Mouse (Mus musculus) left cerebral cortex, postnatal 25 days (tissue): ENCODE measurements around the gene Tmem128. TPM values are rescaled to one million over a fixed set of nuclear protein-coding genes. Genes with fewer than 3 reads are reported as not detected.
A peak's percentile ranks its signal among the peaks of the same experiment; 100 is the strongest.

ENCODE experiments used
- DNase-seq, 2 experiments: peaks; one replicate each; pipeline ENCODE4 v3.0.0; 2022; ENCODE audit warnings: low spot score in 2 of 2, mixed read lengths in 1 of 2
- intact Hi-C: fragments of 180-260 bp; cut with DNase I; formaldehyde crosslinking; loops from one replicate; pipeline ENCODE4 v1.15.1; 2025
- total RNA-seq, 2 experiments: library from RNA; stranded (reverse); gene quantifications; 2 replicates each; pipeline ENCODE4 v1.2.3; 2021

Gene Tmem128
- 10 to 100 TPM; 35.8 to 37.4 TPM for total RNA-seq

DNA sequence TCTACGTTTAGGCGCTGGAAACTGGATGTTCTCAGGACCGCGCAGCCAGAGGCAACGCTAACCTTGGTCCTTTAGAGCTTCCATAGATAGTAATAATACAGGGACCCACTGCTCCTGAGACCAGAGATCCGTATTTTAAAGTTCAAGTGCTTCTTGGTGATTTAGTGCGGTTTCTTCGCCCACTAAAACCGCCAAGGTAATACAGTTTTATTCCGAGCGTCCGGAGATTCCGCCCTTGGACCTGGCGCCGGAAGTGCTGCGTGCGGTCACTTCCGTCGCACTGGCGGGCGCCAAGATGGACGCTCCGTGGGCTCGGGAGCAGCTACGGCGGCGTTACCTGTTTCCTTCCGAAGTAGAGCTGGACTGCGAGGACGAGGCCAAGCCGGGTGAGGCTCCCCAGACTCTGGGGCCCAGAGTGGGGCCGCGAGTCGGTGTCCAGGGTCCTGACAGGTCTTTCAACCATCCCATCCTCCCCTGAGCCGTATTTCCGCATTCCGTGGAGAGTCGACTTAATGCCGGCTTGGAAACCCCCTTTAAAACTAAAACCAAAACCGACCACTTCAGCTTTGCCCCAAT lies at the start of gene Tmem128:
Gene Tmem128, plus strand, starts transcription at position 79 of the 576 bp plus-strand sequence.
- intact Hi-C loops: no loop called here
- peak; percentile 70 to 83 for DNase-seq

DNA sequence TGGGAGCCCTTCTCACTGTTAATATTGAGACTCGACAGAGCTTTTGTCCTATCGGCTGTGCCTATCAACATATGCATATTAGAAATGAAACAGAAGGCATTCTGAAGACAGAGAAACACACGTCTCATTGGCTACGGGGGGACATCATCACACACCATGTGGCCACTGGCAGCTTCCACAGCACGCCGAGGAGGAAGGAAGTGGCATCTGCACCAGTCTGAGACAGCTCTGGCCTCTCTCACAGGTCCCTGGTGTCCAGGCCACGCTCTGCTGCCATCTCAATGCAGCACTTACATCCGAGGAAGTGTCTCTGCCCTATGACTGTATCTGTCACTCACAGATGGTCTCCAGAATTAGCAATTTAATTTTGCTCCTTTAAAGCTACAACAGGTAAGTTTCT lies 48.3 kb upstream of the Tmem128 start:
- intact Hi-C loops: no loop called here
- DNase-seq: no peak

DNA sequence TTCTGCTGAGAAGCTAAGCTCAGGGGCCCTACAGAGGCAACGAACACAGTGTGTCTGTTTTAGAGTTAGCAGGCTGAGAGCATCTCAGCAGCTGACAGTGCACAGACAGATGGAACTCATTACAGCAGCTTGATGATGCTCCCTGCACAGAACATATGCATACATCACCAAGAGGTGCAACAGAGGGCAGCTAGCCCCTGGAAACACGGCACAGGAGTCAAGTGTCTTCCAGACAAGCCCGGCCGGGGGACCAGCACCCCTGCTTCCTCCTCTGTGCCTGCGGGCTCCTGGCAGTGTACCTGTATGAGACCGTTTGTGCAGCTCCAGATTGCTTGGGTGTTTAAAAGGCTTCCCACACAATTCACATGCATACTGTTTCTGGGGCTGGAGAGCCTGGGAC lies 47.0 kb upstream of the Tmem128 start:
- intact Hi-C loops: no loop called here
- no peak for DNase-seq

DNA sequence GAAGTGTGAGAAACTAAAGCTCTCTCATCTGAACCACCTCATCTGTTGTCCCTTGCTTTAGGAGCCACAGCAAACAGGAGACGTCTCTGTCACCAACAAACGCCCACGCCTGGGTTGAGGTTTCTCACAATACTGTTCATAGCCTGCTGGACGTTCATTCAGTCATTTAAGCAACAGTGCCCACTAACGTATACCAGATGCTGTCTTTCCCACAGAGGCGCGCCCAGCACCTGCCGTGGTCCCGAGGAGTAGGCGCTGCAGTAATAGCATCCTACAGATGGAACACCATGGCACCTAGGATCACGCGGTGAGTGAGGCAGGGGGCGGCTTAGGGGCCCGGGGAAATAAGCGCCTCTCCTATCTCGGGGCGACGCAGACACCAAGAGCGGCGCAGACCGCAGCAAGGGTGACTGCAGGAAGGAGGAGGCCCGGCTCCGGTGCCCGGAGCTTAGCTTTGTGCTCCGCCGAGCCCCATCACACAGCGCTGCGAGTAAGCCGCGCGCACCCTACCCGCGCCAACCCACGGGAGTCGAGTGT lies 40.1 kb upstream of the Tmem128 start:
- peak in 1 of 2 experiments; percentile 64 for DNase-seq
- intact Hi-C loops: no loop called here

DNA sequence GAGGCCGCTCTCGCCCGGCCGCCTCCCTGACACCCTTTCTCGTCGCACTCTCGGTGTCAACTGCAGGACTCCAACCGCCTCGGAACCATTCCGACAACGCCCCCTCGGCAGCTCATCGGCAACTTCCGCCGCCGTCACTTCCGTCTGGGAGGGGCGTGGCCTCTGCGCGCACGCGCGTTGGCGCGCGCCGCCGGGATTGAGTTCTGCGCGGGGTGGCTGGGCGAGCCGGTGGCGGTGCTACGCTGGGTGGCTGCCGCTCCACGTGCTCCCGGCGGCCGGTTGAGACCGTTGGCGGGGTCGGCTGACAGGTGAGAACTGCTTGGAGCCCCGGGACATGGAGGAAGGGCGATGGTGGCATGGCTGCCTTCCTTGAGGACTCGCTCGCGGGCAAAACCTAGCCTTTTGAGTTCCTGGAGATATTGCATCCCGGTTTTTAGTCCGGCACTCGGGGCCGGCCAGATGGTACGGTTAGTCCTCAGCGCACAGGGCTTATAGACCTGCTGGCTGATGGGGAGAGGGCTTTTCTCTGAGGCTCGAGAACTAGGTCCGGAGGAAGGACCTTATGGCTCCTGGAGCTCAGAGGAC lies 39.6 kb upstream of the Tmem128 start, which contains the start of the genes Zbtb49 and Lyar:
Gene Zbtb49, minus strand, starts transcription at position 130 of the 585 bp plus-strand sequence.
Gene Lyar, plus strand, starts transcription at position 143 of the 585 bp plus-strand sequence.
- intact Hi-C loops: no loop called here
- peak; percentile 95 for DNase-seq

DNA sequence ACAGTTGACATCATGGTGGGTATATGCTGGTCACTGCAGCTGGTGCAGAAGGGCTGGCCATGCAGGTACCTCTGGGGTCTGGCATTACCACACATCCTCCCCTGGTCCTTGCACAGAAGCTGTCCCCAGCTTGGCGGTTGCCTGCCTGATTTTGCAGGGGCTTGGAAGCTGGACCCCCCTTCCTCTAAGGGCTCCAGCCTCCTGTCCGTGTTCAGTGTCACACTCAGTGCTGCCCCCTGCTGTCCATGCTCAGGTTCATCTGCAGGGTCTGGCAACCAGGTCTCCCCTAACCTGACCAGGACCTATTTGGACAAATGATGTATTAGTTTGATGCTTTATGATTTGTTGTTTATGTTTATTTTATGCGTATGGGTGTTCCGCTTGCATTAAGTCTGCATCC lies 24.6 kb upstream of the Tmem128 start:
- DNase-seq: peak in 1 of 2 experiments; percentile 24
- intact Hi-C loops: no loop called here

DNA sequence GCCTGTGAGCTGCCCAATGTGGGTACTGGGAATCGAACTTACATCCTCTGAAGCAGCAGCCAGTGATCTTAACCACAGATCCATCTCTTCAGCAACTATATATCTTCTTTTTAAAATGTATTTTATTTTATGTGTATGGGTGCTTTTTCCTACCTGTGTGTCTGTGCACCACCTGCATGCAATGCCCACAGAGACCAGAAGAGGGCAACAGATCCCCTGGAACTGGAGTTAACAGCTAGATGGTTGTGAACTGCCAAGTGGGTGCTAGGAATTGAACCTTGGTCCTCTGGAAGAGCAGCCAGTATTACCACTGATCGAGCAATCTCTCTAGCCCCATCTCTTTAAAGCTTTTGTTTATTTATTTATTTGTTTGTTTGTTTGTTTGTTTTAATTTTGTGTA lies 23.4 kb upstream of the Tmem128 start:
- intact Hi-C loops: no loop called here
- no peak for DNase-seq

DNA sequence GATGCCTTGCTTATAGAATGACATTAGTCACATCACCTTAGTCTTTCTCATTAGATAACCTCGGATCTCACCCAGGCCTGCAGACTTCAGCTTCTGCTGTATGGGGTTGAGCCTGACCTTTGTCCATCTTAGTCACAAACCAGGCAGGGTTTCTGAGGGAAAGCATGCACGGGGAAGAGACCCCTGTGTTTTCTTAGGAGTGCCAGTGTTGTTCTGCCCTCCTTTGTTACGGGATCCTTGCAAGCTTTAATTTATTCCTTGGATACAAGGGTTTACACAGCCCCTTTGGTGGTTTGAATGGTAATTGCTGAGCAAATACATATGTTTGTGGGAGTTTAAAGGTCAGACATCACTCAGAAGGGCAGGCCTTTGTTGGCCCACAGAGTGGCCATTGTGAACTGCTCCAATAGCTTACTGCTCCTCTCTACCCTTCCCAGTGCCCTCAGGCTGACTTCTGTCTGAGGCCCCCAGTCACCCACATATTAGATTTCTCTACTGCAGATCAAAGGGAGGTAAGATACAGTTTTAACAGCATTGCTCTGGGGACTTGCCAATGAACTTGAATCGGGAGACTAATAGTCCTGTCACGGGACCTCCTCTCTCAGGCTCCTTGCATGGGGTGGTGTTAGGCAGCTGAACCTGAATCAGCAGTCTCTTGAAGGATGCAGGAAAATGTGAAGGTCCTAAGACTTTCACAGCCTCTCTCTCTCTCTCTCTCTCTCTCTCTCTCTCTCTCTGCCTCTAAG lies 19.1 kb upstream of the Tmem128 start:
- intact Hi-C loops: no loop called here

DNA sequence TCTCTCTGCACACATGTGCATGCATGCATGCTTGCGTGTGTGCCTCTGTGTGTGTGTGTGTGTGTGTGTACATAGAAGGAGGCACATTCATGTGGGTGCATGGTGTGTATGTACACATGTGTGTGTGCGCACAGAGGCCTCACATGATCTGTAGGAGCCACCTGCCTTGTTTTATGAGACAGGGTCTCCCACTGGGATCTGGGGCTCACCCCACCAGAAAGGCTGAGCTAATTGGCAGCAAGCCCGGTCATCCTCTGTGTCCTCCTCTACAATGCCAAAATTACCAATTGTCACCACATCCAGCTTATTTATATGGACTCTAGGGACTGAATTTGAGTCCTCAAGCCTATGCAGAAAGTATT lies 18.5 kb upstream of the Tmem128 start:
- DNase-seq: no peak
- intact Hi-C loops: no loop called here

More for the DNA sequence above, 19.1 kb upstream of the Tmem128 start:
- no peak for DNase-seq

DNA sequence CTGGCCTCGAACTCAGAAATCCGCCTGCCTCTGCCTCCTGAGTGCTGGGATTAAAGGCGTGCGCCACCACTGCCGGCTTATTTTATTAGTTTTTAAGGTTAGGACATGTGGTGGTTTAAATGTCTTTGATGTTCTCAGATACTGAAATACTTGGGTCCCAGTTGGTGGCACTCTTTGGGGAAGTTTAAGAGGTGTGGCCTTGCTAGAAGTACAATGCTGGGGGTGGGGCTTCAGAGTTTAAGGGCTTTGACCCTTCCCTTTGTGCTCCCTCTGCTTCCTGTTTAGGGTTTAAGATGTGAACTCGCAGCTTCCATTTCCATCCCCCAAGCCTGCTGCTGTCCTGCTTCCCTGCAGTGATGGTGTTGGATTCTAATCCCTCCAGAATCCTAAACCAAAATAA lies 18.0 kb upstream of the Tmem128 start:
- no peak for DNase-seq
- intact Hi-C loops: no loop called here

DNA sequence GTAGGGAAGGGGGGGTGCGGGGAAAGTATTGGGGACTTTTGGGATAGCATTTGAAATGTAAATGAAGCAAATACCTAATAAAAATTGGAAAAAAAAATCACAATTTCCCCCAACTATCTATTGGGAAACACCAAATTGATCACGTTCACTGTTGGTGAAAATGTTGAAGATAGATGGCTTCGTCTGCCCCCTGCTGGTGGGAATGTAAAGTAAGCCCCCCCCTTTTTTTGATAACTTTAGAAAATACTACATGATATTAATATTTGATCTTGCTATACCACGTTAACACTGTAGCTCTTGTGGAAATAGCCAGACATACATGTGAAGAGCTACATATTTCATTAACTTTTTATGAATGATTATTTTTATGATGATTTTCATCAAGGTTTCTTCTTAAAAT lies 4.8 kb upstream of the Tmem128 start:
- intact Hi-C loops: no loop called here
- DNase-seq: no peak

DNA sequence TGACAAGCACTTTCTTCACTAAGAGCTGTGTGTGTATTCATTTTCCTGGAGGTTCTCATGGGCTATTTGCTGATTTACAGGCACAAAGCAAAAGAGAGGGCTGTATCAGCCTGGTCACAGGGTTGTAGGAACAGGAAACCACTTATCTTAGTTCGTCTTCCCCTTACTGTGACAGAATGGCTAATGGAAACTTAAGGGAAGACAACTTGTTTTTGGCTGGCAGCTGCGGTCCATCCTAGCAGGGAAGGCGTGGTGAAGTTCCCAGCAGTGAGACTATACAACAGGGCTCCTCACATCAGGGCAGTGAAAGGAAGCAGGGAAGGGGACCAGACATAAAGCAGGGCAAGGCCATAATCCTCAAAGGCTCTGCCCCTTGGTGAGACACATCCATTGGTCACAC lies 4.3 kb upstream of the Tmem128 start:
- no peak for DNase-seq
- intact Hi-C loops: no loop called here

DNA sequence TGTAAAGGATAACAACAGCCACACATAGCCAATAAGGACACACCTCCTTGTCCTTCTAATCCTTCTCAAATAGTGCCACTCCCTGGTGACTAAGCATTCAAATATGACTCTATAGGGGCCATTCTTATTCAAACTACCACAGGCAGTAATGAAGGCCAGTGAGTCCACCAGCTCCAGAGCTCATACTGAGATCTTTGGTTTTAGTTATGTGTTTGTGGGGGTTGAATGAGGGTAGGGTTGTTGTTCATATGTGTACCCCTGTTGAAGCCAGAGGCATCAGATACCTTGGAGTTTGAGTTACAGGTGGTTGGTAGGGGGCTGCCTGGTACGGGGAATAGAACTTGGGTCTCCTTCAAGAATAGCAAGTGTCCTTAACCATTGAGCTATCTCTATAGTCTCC lies 3.4 kb upstream of the Tmem128 start:
- intact Hi-C loops: no loop called here
- DNase-seq: no peak

DNA sequence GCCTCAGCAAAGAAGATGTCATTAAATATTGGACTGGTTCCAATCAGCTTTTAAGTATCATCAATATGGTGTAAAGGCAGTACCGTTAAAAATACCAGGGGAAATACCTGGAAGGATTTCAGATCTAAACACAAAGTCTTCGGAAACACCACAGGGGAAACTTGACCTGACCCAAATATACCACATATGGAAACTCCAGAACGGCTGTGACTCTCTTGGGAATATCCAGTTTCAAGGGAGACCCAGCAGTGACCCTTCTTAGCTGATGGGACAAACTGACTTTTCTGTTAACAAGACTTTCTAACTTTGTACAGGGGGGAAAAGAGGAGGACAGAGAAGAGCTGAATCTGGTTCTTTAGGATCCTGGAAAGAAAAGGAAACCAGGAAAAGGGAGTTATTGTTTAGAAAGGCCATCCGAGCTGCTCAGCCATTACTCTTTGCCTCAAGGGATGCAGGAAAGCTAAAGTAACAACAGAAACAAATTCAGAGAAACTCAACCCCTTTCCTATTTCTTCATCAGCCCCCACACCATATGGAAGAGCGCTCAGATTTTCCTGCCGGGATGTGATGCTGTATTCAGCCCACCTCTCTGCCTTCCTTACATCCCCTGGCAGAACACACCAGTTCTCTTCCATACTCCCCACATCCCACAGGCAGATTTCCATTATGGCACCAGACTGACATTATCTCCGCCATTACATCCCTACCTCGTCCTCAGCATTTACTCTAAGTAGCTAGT lies 1.8 kb upstream of the Tmem128 start:
- DNase-seq: peak in 1 of 2 experiments; percentile 63
- intact Hi-C loops: no loop called here

DNA sequence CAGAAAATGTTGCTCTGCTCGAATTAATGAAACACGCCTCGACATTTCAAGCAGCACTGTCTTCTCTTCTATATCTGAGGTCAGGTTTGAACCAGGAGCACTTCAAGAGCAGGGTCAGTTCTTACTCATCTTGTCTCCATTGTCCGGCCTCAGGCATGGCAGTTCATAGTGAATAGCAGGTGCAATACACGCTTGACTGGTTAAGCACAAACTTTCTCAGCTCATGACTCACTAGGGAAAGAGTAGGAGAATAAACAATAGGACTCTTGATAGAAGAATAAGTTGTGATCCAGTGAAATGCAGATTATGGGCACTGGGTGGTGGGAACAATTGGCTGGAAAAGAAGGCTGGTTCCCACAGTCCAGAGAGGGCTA lies 1.2 kb upstream of the Tmem128 start:
- intact Hi-C loops: no loop called here

DNA sequence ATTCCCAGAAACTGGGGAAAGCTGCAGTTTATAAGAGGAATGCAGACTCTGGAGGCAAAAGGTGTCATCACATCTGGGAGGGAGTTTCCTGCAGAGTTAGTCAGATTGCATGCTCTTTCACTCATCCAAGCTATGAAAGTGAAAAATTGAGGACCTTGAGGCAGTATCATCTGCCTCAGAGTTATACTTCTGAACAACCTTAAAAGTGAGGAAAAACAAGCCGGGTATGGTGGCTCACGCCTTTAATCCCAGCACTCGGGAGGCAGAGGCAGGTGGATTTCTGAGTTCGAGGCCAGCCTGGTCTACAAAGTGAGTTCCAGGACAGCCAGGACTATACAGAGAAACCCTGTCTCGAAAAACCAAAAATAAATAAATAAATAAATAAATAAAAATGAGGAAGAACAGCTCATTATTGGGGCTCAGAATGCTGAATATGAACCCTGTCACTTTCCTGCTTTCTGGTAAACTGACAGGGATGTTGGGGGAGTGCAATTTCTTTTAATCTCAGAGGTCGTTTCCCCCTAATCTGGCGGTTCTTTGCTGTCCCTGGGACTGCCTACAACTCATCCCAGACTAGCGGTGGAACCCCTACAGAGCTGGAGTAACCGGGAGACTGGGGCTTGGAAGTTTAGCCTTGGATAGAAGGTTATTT lies 404 bp upstream of the Tmem128 start:
- no peak for DNase-seq
- intact Hi-C loops: no loop called here

More for the DNA sequence above, 1.2 kb upstream of the Tmem128 start:
- DNase-seq: no peak

DNA sequence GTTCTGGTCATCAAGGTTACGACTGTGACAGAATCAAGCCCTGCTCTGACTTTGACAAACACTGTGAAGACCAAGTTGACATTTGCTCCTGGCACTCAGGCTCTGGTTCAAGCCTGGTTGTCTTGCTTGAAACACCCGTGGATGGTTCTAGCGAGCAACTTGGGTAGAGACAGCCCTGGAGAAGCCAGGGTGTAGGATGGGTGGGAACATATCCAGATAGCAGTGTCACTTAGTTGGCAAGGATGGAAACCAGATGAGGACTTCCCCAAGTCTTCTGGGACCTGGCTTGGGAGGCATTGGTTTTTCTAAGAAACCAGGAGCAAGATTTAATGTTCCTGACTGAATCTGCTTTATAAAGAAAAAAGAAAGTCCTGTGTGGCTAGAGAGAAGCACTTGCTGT lies 11.0 kb downstream of the Tmem128 start:
- intact Hi-C loops: no loop called here
- no peak for DNase-seq

DNA sequence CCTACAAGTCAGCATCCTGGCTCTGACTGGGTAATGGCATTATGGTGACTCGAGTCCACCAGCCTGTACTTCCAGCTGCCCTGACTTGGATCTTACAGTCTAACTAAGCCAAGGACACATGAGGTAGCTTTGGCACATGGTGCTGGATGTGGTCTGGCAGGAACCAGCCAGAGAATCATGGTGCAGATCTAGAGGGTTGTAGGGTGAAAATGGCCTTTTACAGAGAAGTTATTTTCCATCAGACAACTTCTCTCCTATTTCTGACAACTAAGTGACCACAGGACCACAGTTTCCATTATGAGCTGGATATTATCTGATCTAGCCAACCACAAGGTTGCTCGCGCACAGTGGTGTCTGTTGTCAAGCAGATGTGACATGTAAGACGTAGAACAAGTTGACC lies 13.8 kb downstream of the Tmem128 start:
- intact Hi-C loops: no loop called here

DNA sequence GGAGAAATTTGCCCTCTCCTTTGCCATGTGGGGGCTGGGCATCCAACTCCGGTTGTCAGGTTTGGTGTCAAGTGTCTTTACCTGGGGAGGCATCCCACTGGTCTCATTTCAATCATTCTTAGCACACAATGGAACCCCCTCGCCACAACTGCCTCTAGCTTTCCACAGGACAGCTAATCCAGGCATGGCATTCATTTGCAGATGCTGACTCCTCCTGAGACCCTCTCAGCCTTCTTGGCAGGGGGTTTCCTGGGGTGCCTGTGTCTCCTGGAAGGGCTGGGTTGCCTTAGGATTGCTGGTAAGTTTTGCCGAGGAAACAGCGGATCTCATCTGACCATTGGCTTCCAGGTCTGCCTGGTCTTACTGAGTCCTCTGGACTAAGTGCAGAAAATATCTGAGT lies 15.8 kb downstream of the Tmem128 start, which contains the start of gene Otop1:
Gene Otop1, plus strand, starts transcription at position 202 of the 400 bp plus-strand sequence.
- DNase-seq: no peak
- intact Hi-C loops: no loop called here

More for the DNA sequence above, 13.8 kb downstream of the Tmem128 start:
- DNase-seq: no peak

DNA sequence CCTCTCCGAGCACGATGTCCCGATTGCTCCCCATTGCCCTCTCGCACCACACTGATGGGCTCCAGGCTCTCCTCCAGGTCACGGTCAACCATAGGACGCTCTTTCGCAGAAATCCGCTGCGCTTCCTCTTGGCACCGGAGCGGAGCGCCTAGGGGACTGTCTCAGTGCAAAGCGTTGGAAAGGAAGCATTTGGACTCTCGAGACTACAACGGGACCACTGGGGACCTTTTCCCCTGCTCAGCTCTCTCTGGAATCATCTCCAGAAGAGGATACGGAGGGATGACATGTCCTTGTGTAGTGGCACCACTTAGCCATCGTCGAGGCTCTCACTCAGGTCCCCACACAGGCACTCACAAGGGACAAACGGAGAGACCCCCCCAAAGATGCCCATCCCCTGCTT lies 16.5 kb downstream of the Tmem128 start:
- intact Hi-C loops: no loop called here
- DNase-seq: no peak
